Mouse (Mus musculus) megakaryocyte, embryonic 14.5 days (primary cell): ENCODE data around the gene Prpsap1. TPM values are rescaled to one million over a fixed set of nuclear protein-coding genes. Genes with fewer than 3 reads are reported as not detected.
A peak's percentile ranks its signal among the peaks of the same experiment; 100 is the strongest.
"Not testable (repeated sequence)": the region's sequence is repeated elsewhere in the genome, so short reads cannot be mapped to it uniquely, and the experiment has no call there.

Experiments used
- H3K27me3 ChIP-seq: replicated peaks from 2 replicates; pipeline ENCODE3; 2012; ENCODE audit warnings: inconsistent platforms
- H3K36me3 ChIP-seq: replicated peaks from 2 replicates; pipeline ENCODE3; 2012; ENCODE audit warnings: low read length, inconsistent platforms, mixed read lengths
- H3K4me1 ChIP-seq: 2 replicates; pipeline ENCODE4 v1.6.1; 2012; ENCODE audit warnings: inconsistent platforms
- H3K4me3 ChIP-seq: replicated peaks from 2 replicates; pipeline ENCODE3; 2012; ENCODE audit warnings: moderate library complexity, mild to moderate bottlenecking, inconsistent platforms
- H3K9me3 ChIP-seq: 2 replicates; pipeline ENCODE4 v1.6.1; 2012; ENCODE audit warnings: inconsistent platforms
- FLI1 ChIP-seq: IDR thresholded peaks from 2 replicates; pipeline ENCODE4 v1.6.1; 2012; ENCODE audit warnings: low read length, inconsistent platforms, mixed read lengths
- GATA1 ChIP-seq: IDR thresholded peaks from 3 replicates; pipeline ENCODE4 v1.6.1; 2012; ENCODE audit warnings: mixed read lengths, low read length, inconsistent platforms, borderline replicate concordance
- polyA plus RNA-seq: library from polyadenylated mRNA; stranded (reverse); fragments of >175 nt; gene quantifications from 2 replicates; pipeline ENCODE4 v1.2.3, GENCODE M21; 2012; ENCODE audit warnings: low replicate concordance; ENCODE audit not compliant: insufficient read depth

The Prpsap1 gene
- polyA plus RNA-seq, 1 experiment: 20.3 TPM

- H3K4me1 ChIP-seq: peaks cover 15% of the 10 kb centered on the region
Measured at GRCm38 (mm10) chr11:116504516-116504915, 10.5 kb upstream of the Prpsap1 start.

GRCm38 (mm10) chr11:116501005-116501746 lies 7.2 kb upstream of the Prpsap1 start:
- H3K4me3 ChIP-seq: no peak overlapping the region
- H3K4me1 ChIP-seq: peaks cover 28% of the 10 kb centered on the region
- TF ChIP-seq GATA1 (no peak), FLI1 (no peak)
- H3K27me3 ChIP-seq: peaks cover 19% of the 10 kb centered on the region
- no peaks in the 10 kb centered on the region for H3K36me3 ChIP-seq
- H3K9me3 ChIP-seq: no peaks in the 10 kb centered on the region

More at GRCm38 (mm10) chr11:116504516-116504915, 10.5 kb upstream of the Prpsap1 start:
- Histone ChIP-seq H3K4me3 (no peak overlapping the region), H3K27me3 (peaks cover 35% of the 10 kb centered on the region), H3K36me3 (no peaks in the 10 kb centered on the region), H3K9me3 (0 out of 2 replicates have a peak, but pooled peaks cover 8% of the 10 kb centered on the region)
- no peak for TF ChIP-seq GATA1
- TF ChIP-seq FLI1: no peak

GRCm38 (mm10) chr11:116499018-116499417 lies 5.0 kb upstream of the Prpsap1 start:
- H3K4me3 ChIP-seq: no peak overlapping the region
- no peaks in the 10 kb centered on the region for H3K36me3 ChIP-seq
- H3K4me1 ChIP-seq: peaks cover 31% of the 10 kb centered on the region
- TF ChIP-seq GATA1: no peak
- TF ChIP-seq FLI1: no peak
- peaks cover 4% of the 10 kb centered on the region for H3K27me3 ChIP-seq
- no peaks in the 10 kb centered on the region for H3K9me3 ChIP-seq

GRCm38 (mm10) chr11:116498596-116498995 lies 4.6 kb upstream of the Prpsap1 start:
- no peaks in the 10 kb centered on the region for H3K36me3 ChIP-seq
- H3K4me1 ChIP-seq: peaks cover 36% of the 10 kb centered on the region
- TF ChIP-seq FLI1: no peak
- TF ChIP-seq GATA1: no peak
- H3K4me3 ChIP-seq: no peak overlapping the region
- peaks cover 4% of the 10 kb centered on the region for H3K27me3 ChIP-seq
- H3K9me3 ChIP-seq: no peaks in the 10 kb centered on the region

GRCm38 (mm10) chr11:116497313-116497712 lies 3.3 kb upstream of the Prpsap1 start:
- Histone ChIP-seq H3K36me3 (no peaks in the 10 kb centered on the region), H3K4me3 (no peak overlapping the region), H3K4me1 (peaks cover 41% of the 10 kb centered on the region), H3K27me3 (peaks cover 4% of the 10 kb centered on the region), H3K9me3 (no peaks in the 10 kb centered on the region)
- TF ChIP-seq GATA1 (no peak), FLI1 (no peak)

GRCm38 (mm10) chr11:116494474-116495174 lies 622 bp upstream of the Prpsap1 start:
- Histone ChIP-seq H3K9me3 (no peaks in the 10 kb centered on the region), H3K4me3 (no peak overlapping the region), H3K36me3 (no peaks in the 10 kb centered on the region), H3K4me1 (peaks cover 39% of the 10 kb centered on the region), H3K27me3 (peaks cover 2% of the 10 kb centered on the region)
- TF ChIP-seq FLI1 (no peak), GATA1 (no peak)

- TF ChIP-seq FLI1: no peak
- no peak for TF ChIP-seq GATA1
- peaks cover 45% of the 10 kb centered on the region for H3K4me1 ChIP-seq
- no peaks in the 10 kb centered on the region for H3K36me3 ChIP-seq
- H3K9me3 ChIP-seq: no peaks in the 10 kb centered on the region
- no peak overlapping the region for H3K4me3 ChIP-seq
- no peaks in the 10 kb centered on the region for H3K27me3 ChIP-seq
Measured at GRCm38 (mm10) chr11:116493191-116493590, 811 bp downstream of the Prpsap1 start.

GRCm38 (mm10) chr11:116492507-116492906 lies 1.5 kb downstream of the Prpsap1 start:
- not testable (repeated sequence) for H3K9me3 ChIP-seq, H3K27me3 ChIP-seq, H3K4me3 ChIP-seq, H3K36me3 ChIP-seq
- peaks cover 41% of the 10 kb centered on the region for H3K4me1 ChIP-seq

GRCm38 (mm10) chr11:116491338-116491737 lies 2.7 kb downstream of the Prpsap1 start:
- Histone ChIP-seq H3K9me3 (no peaks in the 10 kb centered on the region), H3K4me1 (peaks cover 35% of the 10 kb centered on the region), H3K4me3 (no peak overlapping the region), H3K27me3 (no peaks in the 10 kb centered on the region), H3K36me3 (peaks cover 16% of the 10 kb centered on the region)
- TF ChIP-seq GATA1: no peak
- no peak for TF ChIP-seq FLI1

- Histone ChIP-seq H3K36me3 (peaks cover 25% of the 10 kb centered on the region), H3K4me1 (peaks cover 35% of the 10 kb centered on the region), H3K4me3 (peak overlapping the region; percentile 98), H3K9me3 (no peaks in the 10 kb centered on the region), H3K27me3 (no peaks in the 10 kb centered on the region)
- TF ChIP-seq FLI1: no peak
Measured at GRCm38 (mm10) chr11:116490232-116491107, 3.5 kb downstream of the Prpsap1 start.
